Mouse (Mus musculus) kidney, adult 11 months (tissue): ENCODE measurements around the gene Ptk7.

Experiments
- DNase-seq: peaks from one replicate; pipeline ENCODE4 v3.0.0; 2022

Ptk7 gene

GRCm38 (mm10) chr17:46628791-46629684, at the start of gene Ptk7:
Ptk7 (minus strand) TSS chr17:46629504.
- DNase-seq = no peak

DNA sequence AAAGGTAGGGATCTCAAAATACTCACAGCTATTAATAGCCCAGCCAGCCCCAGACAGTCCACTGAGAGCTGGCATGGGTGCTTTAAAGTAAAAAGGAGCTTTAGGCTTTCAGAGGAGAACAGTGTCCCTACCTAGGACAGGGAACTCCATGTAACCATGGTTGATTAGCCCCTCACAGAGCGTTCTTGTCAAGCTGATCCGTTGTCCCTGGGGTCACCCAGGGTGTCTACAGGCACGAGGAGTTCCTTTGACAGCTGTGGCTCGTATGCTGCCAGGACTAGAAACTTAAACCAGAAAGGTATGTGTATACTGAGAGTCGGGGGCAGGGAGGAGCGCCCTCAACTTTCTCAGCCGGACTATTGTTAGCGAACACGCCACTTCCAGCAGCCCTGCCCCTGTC, 49.6 kb upstream of the Ptk7 start:
- no peak for DNase-seq

- peak; percentile 51 for DNase-seq
These were observed 49.1 kb upstream of the Ptk7 start, which contains the start of gene Mea1 for GRCm38 (mm10) chr17:46678416-46678815. Mea1 (plus strand) TSS chr17:46678793.

GRCm38 (mm10) chr17:46674530-46675283, 45.4 kb upstream of the Ptk7 start:
- DNase-seq = no peak

DNA sequence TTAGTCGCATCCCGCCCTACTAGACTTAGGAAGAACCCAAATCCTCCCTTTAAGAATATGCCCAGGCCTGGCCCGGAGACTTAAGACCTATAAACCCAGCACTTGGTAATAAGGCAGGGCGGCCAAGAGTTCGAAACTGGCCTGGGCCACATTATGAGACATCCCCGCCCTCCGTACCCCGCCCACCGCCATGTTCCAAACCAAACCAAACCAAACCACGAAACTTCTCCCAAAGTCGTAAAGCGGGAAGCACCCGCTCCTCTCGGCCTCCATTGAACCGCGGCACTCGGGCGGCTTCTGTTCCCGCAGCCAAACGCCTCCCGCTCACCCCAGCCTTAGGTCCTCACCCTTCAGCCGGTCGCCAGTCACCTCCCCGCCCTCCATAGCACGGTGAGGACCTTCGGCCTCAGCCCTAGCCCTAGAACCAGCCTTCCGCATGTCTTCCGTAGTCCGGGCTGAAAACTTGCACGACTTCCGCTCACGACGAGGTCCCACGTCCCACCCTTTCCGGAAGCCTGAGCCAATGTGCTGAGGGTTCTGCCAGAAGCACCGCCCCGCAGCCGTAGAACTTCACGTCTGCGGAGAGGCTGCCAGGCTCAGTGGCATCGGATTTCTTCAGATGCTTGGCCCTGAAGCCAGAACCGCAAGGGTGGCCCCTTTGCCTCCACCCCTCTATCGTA, 44.7 kb upstream of the Ptk7 start, which contains the start of gene Rrp36:
TSS of gene Rrp36 (minus strand) at position 503 of the 680 bp plus-strand sequence.
- peak; percentile 92 for DNase-seq

- DNase-seq = no peak
These were observed 40.6 kb upstream of the Ptk7 start for GRCm38 (mm10) chr17:46669911-46670310.

- no peak for DNase-seq
These were observed 38.4 kb upstream of the Ptk7 start for GRCm38 (mm10) chr17:46667712-46668111.

- DNase-seq = peak; percentile 44
These were observed 33.4 kb upstream of the Ptk7 start for GRCm38 (mm10) chr17:46662730-46663129.

- DNase-seq = no peak
These were observed 32.7 kb upstream of the Ptk7 start for GRCm38 (mm10) chr17:46661981-46662380.

GRCm38 (mm10) chr17:46661351-46661750, 32.0 kb upstream of the Ptk7 start:
- no peak for DNase-seq

- no peak for DNase-seq
These were observed 26.8 kb upstream of the Ptk7 start for GRCm38 (mm10) chr17:46656054-46656453.

DNA sequence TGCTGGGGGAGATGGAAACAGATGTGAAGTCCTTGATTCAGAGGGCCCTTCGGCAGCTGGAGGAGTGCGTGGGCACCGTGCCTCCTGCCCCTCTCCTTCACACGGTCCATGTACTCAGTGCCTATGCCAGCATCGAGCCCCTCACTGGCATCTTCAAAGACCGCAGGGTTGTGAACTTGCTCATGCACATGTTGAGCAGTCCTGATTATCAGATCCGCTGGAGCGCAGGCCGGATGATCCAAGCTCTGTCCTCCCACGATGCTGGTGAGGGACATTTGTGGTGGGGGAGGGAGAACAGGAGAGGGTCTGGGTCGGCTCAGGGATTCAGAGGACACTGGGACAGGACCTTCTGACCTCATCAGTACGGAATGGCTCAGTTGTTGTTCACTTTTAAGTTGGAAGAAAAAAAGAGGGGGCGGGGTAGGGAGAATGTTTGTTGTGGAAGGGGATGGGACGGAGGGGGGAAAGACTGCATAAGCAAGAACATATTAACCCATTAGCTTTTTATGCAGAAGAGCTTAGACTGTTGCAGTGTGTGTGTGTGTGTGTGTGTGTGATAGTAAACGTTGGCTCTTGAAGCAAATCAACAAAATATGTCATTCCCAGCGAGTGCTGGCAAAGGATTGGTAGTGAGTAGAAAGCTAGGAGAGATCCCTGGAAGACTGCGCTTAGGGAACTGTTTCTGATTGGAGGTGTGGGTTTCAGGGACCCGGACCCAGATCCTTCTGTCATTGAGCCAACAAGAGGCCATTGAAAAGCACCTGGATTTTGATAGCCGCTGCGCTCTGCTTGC, 22.6 kb upstream of the Ptk7 start:
- DNase-seq = no peak

- DNase-seq = no peak
These were observed 22.0 kb upstream of the Ptk7 start for GRCm38 (mm10) chr17:46651292-46651691.

GRCm38 (mm10) chr17:46650232-46651031, 21.1 kb upstream of the Ptk7 start, which contains the start of gene Cul7:
Cul7 (plus strand) TSS chr17:46650337.
- DNase-seq = peak; percentile 93

DNA sequence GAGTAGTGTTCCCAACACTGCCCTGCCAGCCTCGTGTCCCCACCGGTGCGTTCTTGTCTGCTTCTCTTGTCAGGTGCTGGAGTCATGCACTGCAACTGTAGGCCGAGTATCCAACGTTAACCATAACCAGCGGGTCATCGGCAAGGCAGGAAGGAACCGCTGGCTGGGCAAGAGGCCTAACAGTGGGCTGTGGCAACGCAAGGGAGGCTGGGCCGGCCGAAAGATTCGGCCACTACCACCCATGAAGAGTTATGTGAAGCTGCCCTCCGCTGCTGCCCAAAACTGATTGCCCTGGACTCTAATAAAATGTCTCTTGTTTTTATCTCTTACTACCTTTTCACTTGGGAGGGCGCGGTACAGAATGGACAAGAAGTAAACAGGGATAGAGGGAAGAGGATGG, 20.5 kb upstream of the Ptk7 start:
- DNase-seq = no peak

- DNase-seq = no peak
These were observed 19.1 kb upstream of the Ptk7 start for GRCm38 (mm10) chr17:46648436-46648835.

GRCm38 (mm10) chr17:46647279-46647678, 18.0 kb upstream of the Ptk7 start:
- no peak for DNase-seq

- no peak for DNase-seq
These were observed 17.0 kb upstream of the Ptk7 start for GRCm38 (mm10) chr17:46646322-46646662.

GRCm38 (mm10) chr17:46645561-46646321, 16.4 kb upstream of the Ptk7 start, which contains the start of the genes Klc4 and Mrpl2:
Klc4 (minus strand) TSS chr17:46646022.
Mrpl2 (plus strand) TSS chr17:46646229.
- DNase-seq = peak; percentile 98

DNA sequence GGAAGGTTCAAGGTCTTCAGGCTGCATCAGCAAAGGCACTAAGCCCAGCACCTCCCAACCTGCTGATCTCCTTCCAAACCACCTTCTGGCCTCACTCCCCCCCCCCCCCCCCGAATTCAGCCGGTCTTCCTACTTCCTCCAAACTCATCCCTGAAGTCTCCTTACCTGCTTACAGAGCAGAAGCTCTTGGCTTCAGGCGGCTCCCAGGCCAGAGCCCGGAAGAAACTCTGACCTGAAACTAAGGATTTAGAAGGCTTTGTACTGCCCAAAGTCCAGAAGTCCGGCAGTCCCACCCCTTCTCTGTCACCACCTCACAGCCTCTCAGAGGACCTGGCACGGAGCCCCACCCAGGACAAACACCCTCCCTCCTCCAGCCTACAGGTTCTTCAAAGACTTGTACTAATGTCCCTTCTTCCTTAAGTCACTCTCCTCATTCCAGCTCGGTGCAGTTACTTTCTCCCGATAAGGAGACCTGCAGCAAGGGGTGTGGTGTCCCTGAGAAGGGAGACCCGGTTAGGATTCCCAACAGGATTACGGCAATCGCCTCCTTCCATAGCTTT, 15.7 kb upstream of the Ptk7 start:
- DNase-seq = peak; percentile 94
